Mouse (Mus musculus) liver, adult 2 months (tissue): ENCODE data around the gene H6pd. TPM values are rescaled to one million over a fixed set of nuclear protein-coding genes. Genes with fewer than 3 reads are reported as not detected.

Experiments used
- DNase-seq: peaks from one replicate; pipeline ENCODE4 v3.0.0-alpha.2; 2011; ENCODE audit warnings: low read depth, low spot score; ENCODE audit errors: extremely low read depth
- H3K27ac ChIP-seq: fragments of 200-500 bp; replicated peaks from 2 replicates; pipeline ENCODE4 v1.5.1; 2012; ENCODE audit warnings: low read depth, mild to moderate bottlenecking, control low read depth, inconsistent platforms, low read length; ENCODE audit not compliant: insufficient read depth
- H3K27me3 ChIP-seq: fragments of 200-500 bp; 2 replicates; pipeline ENCODE4 v1.6.1; 2012; ENCODE audit warnings: mild to moderate bottlenecking, moderate library complexity, low read length, inconsistent platforms; ENCODE audit not compliant: control insufficient read depth, insufficient read depth
- H3K36me3 ChIP-seq: fragments of 200-500 bp; 2 replicates; pipeline ENCODE4 v1.6.1; 2012; ENCODE audit warnings: low read length, inconsistent platforms; ENCODE audit not compliant: control insufficient read depth, insufficient read depth
- H3K4me1 ChIP-seq: fragments of 200-500 bp; 2 replicates; pipeline ENCODE4 v1.6.1; 2011; ENCODE audit warnings: low read length; ENCODE audit not compliant: control insufficient read depth, insufficient read depth
- H3K4me3 ChIP-seq: fragments of 200-500 bp; 2 replicates; pipeline ENCODE4 v1.5.1; 2011; ENCODE audit warnings: low read depth, mild to moderate bottlenecking, control low read depth, low read length, moderate library complexity; ENCODE audit not compliant: insufficient read depth
- H3K79me2 ChIP-seq: fragments of 200-500 bp; 2 replicates; pipeline ENCODE4 v1.6.1; 2012; ENCODE audit warnings: inconsistent platforms, mild to moderate bottlenecking, low read length, moderate library complexity; ENCODE audit not compliant: control insufficient read depth, insufficient read depth
- H3K9ac ChIP-seq: fragments of 200-500 bp; 2 replicates; pipeline ENCODE4 v1.6.1; 2012; ENCODE audit warnings: low read depth, mild to moderate bottlenecking, control low read depth, inconsistent platforms, low read length
- CTCF ChIP-seq: fragments of 200-500 bp; IDR thresholded peaks from 2 replicates; pipeline ENCODE4 v1.5.1; 2011; ENCODE audit warnings: low read depth, low read length, control low read depth
- POLR2A ChIP-seq: fragments of 200-500 bp; IDR thresholded peaks from 2 replicates; pipeline ENCODE4 v1.6.1; 2011; ENCODE audit warnings: low read length, control low read depth; ENCODE audit not compliant: insufficient read depth; ENCODE audit errors: extremely low read depth
- WGBS: fragments of 180-500 bp; shearing (Covaris S2); methylation state at CpG from one replicate; pipeline ENCODE4 v1.1.7; 2018; 5-methylcytosine and 5-hydroxymethylcytosine counted together
- polyA plus RNA-seq: library from polyadenylated mRNA; depleted of rRNA; stranded (reverse); fragments of >200 nt; gene quantifications from 2 replicates; pipeline ENCODE4 v1.2.3, GENCODE M21; 2012
- total RNA-seq: library from RNA; depleted of rRNA; stranded (reverse); fragments of >200 nt; gene quantifications from 2 replicates; pipeline ENCODE4 v1.2.3, GENCODE M21; 2014

Gene H6pd
- total and polyA plus RNA-seq, 2 experiments, result 121 to 205 TPM

DNA sequence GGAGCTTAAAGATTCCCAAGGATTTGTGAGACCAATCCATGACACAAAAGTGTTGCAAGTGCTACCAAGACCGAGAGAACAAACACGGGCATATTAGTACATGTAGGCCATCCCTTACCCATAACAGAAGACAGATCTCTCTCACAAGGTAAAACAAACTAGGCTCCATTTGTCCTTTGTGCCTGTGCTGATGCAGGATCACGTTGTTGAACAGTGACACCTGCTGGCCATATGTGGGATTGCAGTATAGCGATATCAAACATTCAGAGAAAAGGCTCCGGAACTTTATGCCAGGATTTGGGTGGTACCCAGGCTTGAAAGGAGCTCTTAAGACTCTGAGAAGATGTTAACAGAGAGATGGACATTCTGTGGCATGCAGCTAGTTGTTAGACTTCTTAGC, 50.3 kb downstream of the H6pd start:
- no peaks in the 10 kb centered on the region for H3K27me3 ChIP-seq
- TF ChIP-seq POLR2A (no peak), CTCF (peak; percentile 68)
- H3K4me3 ChIP-seq, result no peak overlapping the region
- H3K36me3 ChIP-seq, result no peaks in the 10 kb centered on the region
- peak; percentile 53 for DNase-seq
- no peak overlapping the region for H3K27ac ChIP-seq
- WGBS, result under 1% methylated on average over 5 of the region's 5 CpGs
- no peak overlapping the region for H3K9ac ChIP-seq
- H3K4me1 ChIP-seq, result peaks cover 1% of the 10 kb centered on the region
- no peaks in the 10 kb centered on the region for H3K79me2 ChIP-seq

DNA sequence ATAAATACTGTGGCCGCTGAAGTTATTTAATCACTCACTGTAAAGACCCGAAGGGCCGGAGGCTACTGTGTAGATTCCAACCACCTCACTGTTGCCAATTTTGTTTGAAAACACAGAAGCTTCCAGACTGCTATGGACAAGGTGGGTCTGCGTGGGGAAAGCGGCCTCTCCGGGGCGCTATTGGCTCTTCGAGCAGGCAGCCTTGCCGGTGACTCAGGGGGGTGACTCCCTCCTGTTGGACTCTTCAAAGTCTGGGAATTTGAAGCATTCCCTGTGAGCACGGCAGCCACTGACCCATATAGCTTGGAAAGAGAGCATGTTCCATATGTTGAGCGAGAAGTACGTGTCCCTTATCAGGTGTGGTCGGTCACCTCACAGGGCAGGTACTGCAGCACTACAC, 52.8 kb downstream of the H6pd start:
- Histone ChIP-seq H3K79me2 (no peaks in the 10 kb centered on the region; the same call in 1 of the 2 replicates), H3K27ac (no peak overlapping the region), H3K36me3 (no peaks in the 10 kb centered on the region), H3K27me3 (no peaks in the 10 kb centered on the region), H3K9ac (no peak overlapping the region), H3K4me1 (peaks cover 1% of the 10 kb centered on the region), H3K4me3 (no peak overlapping the region)
- TF ChIP-seq POLR2A (no peak), CTCF (no peak)
- 56% methylated on average over 13 of the region's 13 CpGs for WGBS
- DNase-seq, result no peak

- no peak overlapping the region for H3K4me3 ChIP-seq
Measured at GRCm38 (mm10) chr4:149955631-149956030, 53.2 kb downstream of the H6pd start.

GRCm38 (mm10) chr4:149954893-149955439, 53.9 kb downstream of the H6pd start, which contains the start of gene Spsb1:
Gene Spsb1, minus strand, starts transcription at chr4:149955043.
- Histone ChIP-seq H3K4me1 (peaks cover 1% of the 10 kb centered on the region), H3K27ac (no peak within 1 kb of the TSS), H3K9ac (peak within 1 kb of the TSS; percentile 72), H3K27me3 (no peaks in the 10 kb centered on the region), H3K79me2 (no peaks in the 10 kb centered on the region; the same call in 1 of the 2 replicates), H3K4me3 (peak within 1 kb of the TSS; percentile 62), H3K36me3 (no peaks in the 10 kb centered on the region)
- WGBS, result under 1% methylated on average over 50 of the region's 51 CpGs
- peak; percentile 89 for DNase-seq
- peak; percentile 89 for TF ChIP-seq POLR2A
- no peak for TF ChIP-seq CTCF

More at GRCm38 (mm10) chr4:149955631-149956030, 53.2 kb downstream of the H6pd start:
- H3K27me3 ChIP-seq, result no peaks in the 10 kb centered on the region
- DNase-seq, result no peak
- no peak overlapping the region for H3K27ac ChIP-seq
- WGBS, result 21% methylated on average over 15 of the region's 15 CpGs
- peaks cover 1% of the 10 kb centered on the region for H3K4me1 ChIP-seq
- TF ChIP-seq POLR2A (no peak), CTCF (no peak)
- no peaks in the 10 kb centered on the region for H3K36me3 ChIP-seq
- no peaks in the 10 kb centered on the region; the same call in 1 of the 2 replicates for H3K79me2 ChIP-seq
- no peak overlapping the region for H3K9ac ChIP-seq

- DNase-seq, result peak; percentile 11
- H3K27ac ChIP-seq, result no peak overlapping the region
- H3K4me3 ChIP-seq, result peak overlapping the region; percentile 62
- peaks cover 1% of the 10 kb centered on the region for H3K4me1 ChIP-seq
- no peaks in the 10 kb centered on the region for H3K27me3 ChIP-seq
- H3K36me3 ChIP-seq, result no peaks in the 10 kb centered on the region
- peak overlapping the region; percentile 72 for H3K9ac ChIP-seq
- TF ChIP-seq POLR2A (no peak), CTCF (no peak)
- 4% methylated on average over 32 of the region's 32 CpGs for WGBS
- H3K79me2 ChIP-seq, result no peaks in the 10 kb centered on the region; the same call in 1 of the 2 replicates
Measured at GRCm38 (mm10) chr4:149953621-149954481, 55.0 kb downstream of the H6pd start.
